Mouse (Mus musculus) ES-CJ7 (cell line): Measurements from ENCODE around the gene H2-Q10.

Experiments
- DNase-seq: peaks from one replicate; pipeline ENCODE4 v3.0.0; 2011; ENCODE audit warnings: low read depth, low spot score

H2-Q10 gene

GRCm38 (mm10) chr17:35514756-35515155 lies 44.9 kb downstream of the H2-Q10 start:
- peak; percentile 52 for DNase-seq

GRCm38 (mm10) chr17:35515911-35516640 lies 46.2 kb downstream of the H2-Q10 start:
- peak; percentile 60 for DNase-seq

DNA sequence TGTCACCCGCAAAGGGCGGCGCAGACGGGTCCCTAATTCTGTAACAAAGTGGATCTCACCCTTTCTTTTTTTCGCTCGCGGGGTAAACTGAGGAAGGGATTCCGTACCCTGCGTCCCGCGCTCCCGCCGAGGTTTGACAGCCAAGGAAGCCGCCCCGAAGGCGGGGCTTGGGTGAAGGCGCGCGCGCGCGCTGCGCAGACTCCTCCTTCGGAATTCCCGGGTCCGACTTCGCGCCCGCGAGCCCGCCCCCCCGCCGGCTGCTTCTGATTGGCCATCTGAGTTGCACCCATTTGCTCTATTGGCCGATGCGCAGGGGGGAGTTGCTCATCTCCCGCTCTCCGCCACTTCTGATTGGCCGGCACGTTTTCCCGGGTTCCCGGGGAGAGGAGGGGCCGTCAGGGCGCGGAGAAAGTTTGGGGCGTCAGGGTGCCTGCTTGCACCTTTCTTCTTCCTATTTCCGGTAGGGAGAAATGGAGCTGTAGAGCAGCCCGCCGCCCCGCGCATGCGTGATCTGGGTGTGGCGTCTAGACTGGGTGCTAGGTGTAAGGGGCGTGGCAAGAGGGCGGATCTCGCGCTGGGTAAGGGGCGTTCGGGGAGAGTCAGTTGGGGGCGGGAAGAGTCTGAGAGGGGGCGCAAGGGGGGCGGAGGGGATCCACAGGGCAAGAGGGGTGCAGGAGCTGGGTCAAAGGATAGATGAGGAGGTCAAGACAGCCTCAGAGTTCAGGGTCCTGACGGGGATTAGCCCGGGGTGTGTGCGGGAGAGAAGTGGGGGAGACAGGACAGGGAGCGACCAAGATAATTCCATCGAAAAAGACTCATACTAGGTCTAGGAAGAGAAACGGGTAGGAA lies 47.0 kb downstream of the H2-Q10 start, which contains the start of the genes Tcf19 and Cchcr1:
Tcf19 (minus strand) TSS at position 173 of the 849 bp plus-strand sequence.
Cchcr1 (plus strand) TSS at position 449 of the 849 bp plus-strand sequence.
- peak; percentile 98 for DNase-seq

GRCm38 (mm10) chr17:35517526-35517925 lies 47.6 kb downstream of the H2-Q10 start:
- DNase-seq: peak; percentile 29
